Mouse (Mus musculus) MEL (cell line): ENCODE results near the gene Cacna1i. TPM values are rescaled to one million over a fixed set of nuclear protein-coding genes. Genes with fewer than 3 reads are reported as not detected.

Experiments
- DNase-seq: peaks from one replicate; pipeline ENCODE4 v3.0.0; 2011; ENCODE audit warnings: low read depth, low spot score
- H3K27ac ChIP-seq: 2 replicates; pipeline ENCODE4 v1.5.1; 2012; ENCODE audit warnings: low read depth, mild to moderate bottlenecking, control low read depth, low read length, moderate library complexity; ENCODE audit not compliant: control insufficient read depth
- H3K27me3 ChIP-seq, 2 experiments: fragments of 150-350 bp in 1 of 2; sonication (generic) in 1 of 2; 2 replicates each; pipeline ENCODE4 v1.6.1; 2012; ENCODE audit warnings: low read length in 2 of 2, mild to moderate bottlenecking in 2 of 2, improper control_type of control experiment in 1 of 2, moderate library complexity in 1 of 2; ENCODE audit not compliant: insufficient read depth in 2 of 2, control insufficient read depth in 1 of 2
- H3K36me3 ChIP-seq, 2 experiments: 2 replicates each; pipeline ENCODE4 v1.6.1; 2012 to 2014; ENCODE audit warnings: low read length in 2 of 2, improper control_type of control experiment in 1 of 2, inconsistent platforms in 1 of 2, mild to moderate bottlenecking in 1 of 2; ENCODE audit not compliant: insufficient read depth in 2 of 2, control insufficient read depth in 1 of 2
- H3K4me1 ChIP-seq, 2 experiments: fragments of 150-350 bp in 1 of 2; sonication (generic) in 1 of 2; 2 replicates each; pipeline ENCODE4 v1.6.1; 2012; ENCODE audit warnings: low read length in 2 of 2, improper control_type of control experiment in 1 of 2, mild to moderate bottlenecking in 1 of 2; ENCODE audit not compliant: insufficient read depth in 2 of 2, control insufficient read depth in 1 of 2
- H3K4me3 ChIP-seq, 2 experiments: fragments of 150-350 bp in 1 of 2; sonication (generic) in 1 of 2; 2 replicates each; pipeline ENCODE4 v1.5.1; 2012; ENCODE audit warnings: low read depth in 2 of 2, low read length in 2 of 2, mild to moderate bottlenecking in 2 of 2, moderate library complexity in 2 of 2, control low read depth in 1 of 2, improper control_type of control experiment in 1 of 2; ENCODE audit not compliant: control insufficient read depth in 1 of 2, insufficient read depth in 1 of 2
- H3K79me2 ChIP-seq: 2 replicates; pipeline ENCODE4 v1.6.1; 2012; ENCODE audit warnings: mild to moderate bottlenecking, low read length, moderate library complexity; ENCODE audit not compliant: control insufficient read depth, poor library complexity, insufficient read depth
- H3K9ac ChIP-seq: 2 replicates; pipeline ENCODE4 v1.6.1; 2012; ENCODE audit warnings: low read depth, mild to moderate bottlenecking, control low read depth, low read length, moderate library complexity; ENCODE audit not compliant: control insufficient read depth, poor library complexity, severe bottlenecking
- H3K9me3 ChIP-seq: fragments of 150-350 bp; sonication (generic); replicated peaks from 2 replicates; pipeline ENCODE4 v1.6.1; 2012; ENCODE audit warnings: mild to moderate bottlenecking, low read length, improper control_type of control experiment, moderate library complexity; ENCODE audit not compliant: insufficient read depth
- BHLHE40 ChIP-seq: IDR thresholded peaks from 2 replicates; pipeline ENCODE4 v1.6.1; 2012; ENCODE audit warnings: low read depth, mild to moderate bottlenecking, inconsistent platforms, low read length, improper control_type of control experiment, borderline replicate concordance
- CHD1 ChIP-seq: IDR thresholded peaks from 2 replicates; pipeline ENCODE4 v1.6.1; 2012; ENCODE audit warnings: low read depth, mild to moderate bottlenecking, inconsistent platforms, low read length, improper control_type of control experiment
- CHD2 ChIP-seq: IDR thresholded peaks from 2 replicates; pipeline ENCODE4 v1.6.1; 2011; ENCODE audit warnings: low read length, improper control_type of control experiment
- CTCF ChIP-seq, 3 experiments: IDR thresholded peaks in 2 of 3; conservative IDR thresholded peaks in 1 of 3; 2 replicates each; pipeline ENCODE4 v1.5.1; 2011 to 2012; ENCODE audit warnings: low read length in 3 of 3, low read depth in 2 of 3, mild to moderate bottlenecking in 2 of 3, improper control_type of control experiment in 1 of 3, inconsistent platforms in 1 of 3, mixed read lengths in 1 of 3, moderate library complexity in 1 of 3; ENCODE audit not compliant: control insufficient read depth in 1 of 3, insufficient read depth in 1 of 3, poor library complexity in 1 of 3, severe bottlenecking in 1 of 3
- E2F4 ChIP-seq: IDR thresholded peaks from 2 replicates; pipeline ENCODE4 v1.6.1; 2011; ENCODE audit warnings: low read depth, low read length, improper control_type of control experiment, borderline replicate concordance
- ELF1 ChIP-seq: IDR thresholded peaks from 2 replicates; pipeline ENCODE4 v1.6.1; 2014; ENCODE audit warnings: low read depth, mild to moderate bottlenecking, inconsistent platforms, low read length, improper control_type of control experiment, moderate library complexity
- EP300 ChIP-seq, 2 experiments: IDR thresholded peaks; 2 replicates each; pipeline ENCODE4 v1.6.1; 2011; ENCODE audit warnings: improper control_type of control experiment in 2 of 2, low read length in 2 of 2, low read depth in 1 of 2, mild to moderate bottlenecking in 1 of 2
- GABPA ChIP-seq: IDR thresholded peaks from 2 replicates; pipeline ENCODE4 v1.6.1; 2012; ENCODE audit warnings: low read depth, mild to moderate bottlenecking, inconsistent platforms, low read length, improper control_type of control experiment, moderate library complexity
- HCFC1 ChIP-seq: IDR thresholded peaks from 2 replicates; pipeline ENCODE4 v1.6.1; 2012; ENCODE audit warnings: low read depth, mild to moderate bottlenecking, inconsistent platforms, low read length, improper control_type of control experiment, moderate library complexity
- KAT2A ChIP-seq: conservative IDR thresholded peaks from 2 replicates; pipeline ENCODE4 v1.6.1; 2012; ENCODE audit warnings: low read depth, low read length, improper control_type of control experiment, inconsistent platforms
- MAFK ChIP-seq: IDR thresholded peaks from 2 replicates; pipeline ENCODE4 v1.6.1; 2011; ENCODE audit warnings: low read depth, mild to moderate bottlenecking, low read length, improper control_type of control experiment, borderline replicate concordance
- MAZ ChIP-seq: IDR thresholded peaks from 2 replicates; pipeline ENCODE4 v1.6.1; 2012; ENCODE audit warnings: low read depth, mild to moderate bottlenecking, inconsistent platforms, low read length, improper control_type of control experiment
- MXI1 ChIP-seq: IDR thresholded peaks from 2 replicates; pipeline ENCODE4 v1.6.1; 2011; ENCODE audit warnings: mild to moderate bottlenecking, low read depth, low read length, improper control_type of control experiment
- MYC ChIP-seq: IDR thresholded peaks from 2 replicates; pipeline ENCODE4 v1.6.1; 2011; ENCODE audit warnings: low read depth, mild to moderate bottlenecking, low read length, improper control_type of control experiment, moderate library complexity
- NELFE ChIP-seq: IDR thresholded peaks from 2 replicates; pipeline ENCODE4 v1.6.1; 2011; ENCODE audit warnings: low read depth, low read length, improper control_type of control experiment
- NRF1 ChIP-seq: IDR thresholded peaks from 2 replicates; pipeline ENCODE4 v1.6.1; 2014; ENCODE audit warnings: low read depth, mild to moderate bottlenecking, inconsistent platforms, low read length, improper control_type of control experiment, moderate library complexity; ENCODE audit not compliant: poor library complexity, insufficient read depth, severe bottlenecking
- POLR2A ChIP-seq, 2 experiments: IDR thresholded peaks; 2 replicates each; pipeline ENCODE4 v1.6.1; 2011 to 2012; ENCODE audit warnings: low read length in 2 of 2, mild to moderate bottlenecking in 2 of 2, control low read depth in 1 of 2, improper control_type of control experiment in 1 of 2, low read depth in 1 of 2, moderate library complexity in 1 of 2; ENCODE audit not compliant: control insufficient read depth in 1 of 2, insufficient read depth in 1 of 2, poor library complexity in 1 of 2
- POLR2AphosphoS5 ChIP-seq: IDR thresholded peaks from 2 replicates; pipeline ENCODE4 v1.6.1; 2012; ENCODE audit warnings: low read depth, borderline replicate concordance, mild to moderate bottlenecking, inconsistent platforms, low read length, moderate library complexity, mixed read lengths
- RCOR1 ChIP-seq: IDR thresholded peaks from 2 replicates; pipeline ENCODE4 v1.6.1; 2012; ENCODE audit warnings: low read depth, mild to moderate bottlenecking, inconsistent platforms, low read length, improper control_type of control experiment
- SIN3A ChIP-seq: IDR thresholded peaks from 2 replicates; pipeline ENCODE4 v1.6.1; 2012; ENCODE audit warnings: low read length, improper control_type of control experiment, inconsistent platforms
- TAL1 ChIP-seq: IDR thresholded peaks from 2 replicates; pipeline ENCODE4 v1.6.1; 2012; ENCODE audit warnings: mild to moderate bottlenecking, inconsistent platforms, low read length, moderate library complexity, mixed read lengths
- TBP ChIP-seq: IDR thresholded peaks from 2 replicates; pipeline ENCODE4 v1.8.0; 2011; ENCODE audit warnings: low read depth, low read length, improper control_type of control experiment
- USF2 ChIP-seq, 2 experiments: IDR thresholded peaks; 2 replicates each; pipeline ENCODE4 v1.6.1; 2011 to 2012; ENCODE audit warnings: improper control_type of control experiment in 2 of 2, low read length in 2 of 2, borderline replicate concordance in 1 of 2, inconsistent platforms in 1 of 2, low read depth in 1 of 2, mild to moderate bottlenecking in 1 of 2; ENCODE audit not compliant: insufficient read depth in 1 of 2
- ZKSCAN1 ChIP-seq: IDR thresholded peaks from 2 replicates; pipeline ENCODE4 v1.6.1; 2012; ENCODE audit warnings: low read depth, mild to moderate bottlenecking, inconsistent platforms, low read length, improper control_type of control experiment, moderate library complexity
- ZMIZ1 ChIP-seq: IDR thresholded peaks from 2 replicates; pipeline ENCODE4 v1.6.1; 2012; ENCODE audit warnings: low read depth, mild to moderate bottlenecking, inconsistent platforms, low read length, improper control_type of control experiment, moderate library complexity
- polyA plus RNA-seq, 2 experiments: library from polyadenylated mRNA; stranded (reverse) in 1 of 2; unstranded in 1 of 2; fragments of >175 nt in 1 of 2; fragments of >200 nt in 1 of 2; gene quantifications; 2 replicates each; pipeline versions ENCODE4 v1.2.1 to v1.2.4; 2012; ENCODE audit warnings: low replicate concordance in 2 of 2, low read depth in 1 of 2; ENCODE audit not compliant: insufficient read length in 2 of 2, insufficient read depth in 1 of 2, missing spikeins in 1 of 2
- total RNA-seq: library from RNA; depleted of rRNA; stranded (reverse); fragments of 300-350 nt; gene quantifications from 2 replicates; pipeline ENCODE4 v1.2.3, GENCODE M21; 2012

The Cacna1i gene
- total and polyA plus RNA-seq, 3 experiments, result not detected

DNA sequence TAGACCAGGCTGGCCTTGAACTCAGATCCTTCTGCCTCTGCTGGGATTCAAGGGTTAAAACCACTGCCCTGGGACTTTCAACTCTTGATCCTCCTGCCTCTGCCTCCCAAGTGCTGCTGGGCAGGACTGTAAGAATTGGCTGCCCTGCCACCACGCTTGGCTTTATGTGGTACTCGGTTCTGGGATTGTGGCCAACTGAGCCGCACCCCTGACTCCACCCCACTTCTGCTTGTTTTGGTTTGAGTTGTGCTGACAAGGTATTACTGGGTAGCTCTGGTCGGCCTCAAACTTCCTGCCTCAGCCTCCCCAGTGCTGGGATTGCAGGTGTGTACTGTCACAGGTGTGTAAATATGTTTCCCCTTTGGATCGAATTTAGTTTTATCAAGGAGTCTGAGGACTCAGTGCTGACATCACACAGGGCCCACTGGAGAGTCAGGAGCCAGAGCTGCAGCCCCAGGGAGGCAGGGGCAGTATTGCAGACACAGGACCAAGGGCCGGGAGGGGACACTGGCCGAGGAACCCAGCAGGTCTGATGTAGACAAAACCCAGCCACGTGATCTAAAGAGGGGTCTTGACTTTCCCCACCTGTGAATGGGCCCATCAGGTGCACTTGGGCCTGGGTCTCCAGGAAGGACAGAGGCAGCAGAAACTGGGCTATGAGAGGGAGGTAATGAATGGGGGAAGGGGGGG lies 30.9 kb downstream of the Cacna1i start:
- no peak for TF ChIP-seq CHD1
- TF ChIP-seq, all 39 proteins: peak for 0
- Histone ChIP-seq H3K9ac (no peak overlapping the region), H3K27ac (no peak overlapping the region), H3K27me3 (no peaks in the 10 kb centered on the region; a peak in 1 of 4 replicates), H3K36me3 (no peaks in the 10 kb centered on the region), H3K9me3 (no peaks in the 10 kb centered on the region), H3K4me1 (no peaks in the 10 kb centered on the region), H3K79me2 (no peaks in the 10 kb centered on the region), H3K4me3 (no peak overlapping the region)
- peak; percentile 53 for DNase-seq

DNA sequence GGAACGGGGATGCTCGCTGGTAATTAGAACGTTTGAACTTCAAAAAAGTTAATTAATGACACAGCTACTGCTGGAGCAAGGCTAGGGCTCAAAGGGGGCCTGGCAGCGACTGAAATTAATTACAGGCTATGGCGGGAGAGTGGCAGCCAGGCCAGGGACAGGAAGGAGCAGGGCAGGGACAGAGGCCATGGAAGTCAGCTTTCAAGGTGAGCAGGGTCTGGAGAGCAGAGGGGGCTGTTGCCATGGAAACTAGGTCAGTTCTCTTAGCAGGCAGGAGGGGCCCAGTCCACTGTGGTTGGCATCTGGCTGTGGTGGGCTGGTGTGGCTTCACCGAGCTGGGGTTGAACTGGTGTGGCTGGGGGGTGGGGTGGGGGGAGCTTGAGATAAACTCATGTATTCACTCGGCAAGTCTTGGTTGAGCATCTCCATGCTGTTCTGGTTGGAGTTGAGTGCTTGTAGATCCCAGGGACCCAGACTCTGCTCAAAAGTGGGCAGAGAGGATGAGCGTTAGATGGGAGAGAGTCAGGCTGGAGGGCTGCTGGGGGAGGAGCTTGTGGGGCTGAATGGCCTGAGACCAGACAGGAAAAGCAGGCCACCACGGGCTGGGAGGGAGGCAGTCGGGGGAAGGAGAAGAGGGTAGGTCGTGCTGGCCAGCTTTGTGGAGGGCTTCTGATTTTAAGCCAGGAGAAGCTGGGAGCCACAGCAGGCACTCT lies 31.7 kb downstream of the Cacna1i start:
- no peaks in the 10 kb centered on the region; a peak in 1 of 4 replicates for H3K27me3 ChIP-seq

DNA sequence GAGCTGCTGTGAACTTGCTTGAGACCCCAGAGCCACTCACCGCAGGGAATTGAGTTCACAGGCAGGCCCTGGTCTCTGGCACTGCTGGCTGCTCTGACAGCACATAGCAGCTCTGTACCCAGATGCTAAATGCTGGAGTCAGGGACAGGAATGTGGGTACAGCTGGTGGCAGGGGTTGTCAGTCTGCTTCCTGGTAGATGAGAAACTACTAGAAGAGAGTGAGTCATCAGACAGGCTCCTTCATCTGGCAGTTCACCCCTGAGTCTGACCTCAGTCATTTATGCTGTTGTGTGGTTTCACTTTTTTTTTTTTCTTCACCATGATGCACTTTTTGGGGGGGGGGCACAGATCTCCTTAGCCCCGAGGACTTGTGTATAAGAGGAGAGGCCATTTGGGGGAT lies 32.3 kb downstream of the Cacna1i start:
- no peaks in the 10 kb centered on the region for H3K4me1 ChIP-seq
- H3K27me3 ChIP-seq, result no peaks in the 10 kb centered on the region; a peak in 1 of 4 replicates
- no peak for DNase-seq
- no peak overlapping the region for H3K9ac ChIP-seq
- no peak overlapping the region for H3K27ac ChIP-seq
- no peaks in the 10 kb centered on the region for H3K36me3 ChIP-seq
- H3K79me2 ChIP-seq, result no peaks in the 10 kb centered on the region
- H3K4me3 ChIP-seq, result no peak overlapping the region
- no peaks in the 10 kb centered on the region for H3K9me3 ChIP-seq
- no peak for TF ChIP-seq USF2 (IDR thresholded peaks at IDR 0.05; ENCODE audit: borderline replicate concordance in 1 of 2, insufficient read depth in 1 of 2, low read depth in 1 of 2, low read length in 2 of 2)
- TF ChIP-seq POLR2AphosphoS5, result no peak
- no peak for TF ChIP-seq MAZ
- TF ChIP-seq CHD1, result no peak
- TF ChIP-seq NELFE, result no peak
- TF ChIP-seq MXI1, result no peak
- TF ChIP-seq RCOR1, result no peak
- TF ChIP-seq MYC, result no peak
- no peak for TF ChIP-seq MAFK
- no peak for TF ChIP-seq KAT2A
- no peak for TF ChIP-seq CTCF (IDR thresholded peaks at IDR 0.05 in 2 of 3, conservative IDR thresholded peaks at IDR 0.05 in 1 of 3; ENCODE audit: control insufficient read depth in 1 of 3, insufficient read depth in 1 of 3, low read depth in 2 of 3, low read length in 3 of 3, poor library complexity in 1 of 3, severe bottlenecking in 1 of 3)
- no peak for TF ChIP-seq BHLHE40
- no peak for TF ChIP-seq ELF1
- TF ChIP-seq CHD2, result no peak
- no peak for TF ChIP-seq NRF1
- TF ChIP-seq TBP, result no peak
- no peak for TF ChIP-seq HCFC1

More for the DNA sequence above, 31.7 kb downstream of the Cacna1i start:
- DNase-seq, result no peak
- Histone ChIP-seq H3K79me2 (no peaks in the 10 kb centered on the region), H3K4me1 (no peaks in the 10 kb centered on the region), H3K9me3 (no peaks in the 10 kb centered on the region), H3K27ac (no peak overlapping the region), H3K36me3 (no peaks in the 10 kb centered on the region), H3K4me3 (no peak overlapping the region), H3K9ac (no peak overlapping the region)
- no peak for TF ChIP-seq ZKSCAN1
- no peak for TF ChIP-seq MXI1
- no peak for TF ChIP-seq BHLHE40
- no peak for TF ChIP-seq SIN3A
- TF ChIP-seq USF2 (IDR thresholded peaks at IDR 0.05; ENCODE audit: borderline replicate concordance in 1 of 2, insufficient read depth in 1 of 2, low read depth in 1 of 2, low read length in 2 of 2), result no peak
- no peak for TF ChIP-seq MAZ
- no peak for TF ChIP-seq POLR2A (IDR thresholded peaks at IDR 0.05; ENCODE audit: control insufficient read depth in 1 of 2, insufficient read depth in 1 of 2, low read depth in 1 of 2, low read length in 2 of 2, poor library complexity in 1 of 2)
- TF ChIP-seq EP300 (IDR thresholded peaks at IDR 0.05; ENCODE audit: low read depth in 1 of 2, low read length in 2 of 2), result no peak
- no peak for TF ChIP-seq TBP
- TF ChIP-seq ZMIZ1, result no peak
- TF ChIP-seq CHD1, result no peak
- no peak for TF ChIP-seq E2F4
- TF ChIP-seq GABPA, result no peak
- TF ChIP-seq ELF1, result no peak
- no peak for TF ChIP-seq POLR2AphosphoS5
- TF ChIP-seq TAL1, result no peak
